Mouse (Mus musculus): Measurements from ENCODE around the gene Fbxo33.

Fbxo33 gene

DNA sequence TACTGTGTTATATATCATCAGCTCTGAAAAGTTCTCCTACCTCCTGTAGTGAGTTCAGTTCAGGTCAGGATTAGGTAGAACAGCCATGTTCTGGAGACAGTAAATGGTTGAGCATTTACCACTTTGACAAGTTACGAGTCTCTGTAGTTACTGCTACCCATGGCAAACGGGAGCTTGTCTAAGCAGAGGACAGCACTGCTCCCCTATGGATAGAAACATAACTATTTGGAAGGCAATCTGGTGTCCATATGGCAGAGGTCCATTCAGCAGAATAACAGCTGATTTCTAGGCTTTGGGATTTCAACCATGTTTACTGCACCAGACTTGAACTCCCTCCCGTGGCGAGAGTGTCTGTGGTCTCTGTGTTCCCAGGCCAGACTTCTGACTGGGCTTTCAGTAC, 23.6 kb downstream of the Fbxo33 start:
- DNase-seq: peak; percentile 29

DNA sequence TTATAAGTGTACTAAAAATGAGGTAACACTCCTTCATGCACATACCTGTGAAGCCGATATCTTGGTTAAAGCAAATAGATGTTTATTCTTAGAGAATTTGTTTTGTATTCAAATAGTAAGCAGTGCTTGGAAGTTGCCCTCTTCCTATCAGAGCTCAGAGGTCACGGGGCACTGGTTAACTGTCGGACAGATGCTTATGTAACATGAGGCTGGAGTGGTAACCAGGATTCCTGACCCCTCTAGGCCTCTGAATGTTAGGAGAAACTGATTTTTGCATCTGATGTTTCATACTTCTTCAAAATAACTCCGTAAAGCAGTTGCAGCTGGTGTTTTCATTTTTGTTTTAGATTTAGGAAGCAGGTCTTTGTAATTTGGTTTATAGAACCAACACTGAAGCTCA, 24.5 kb downstream of the Fbxo33 start:
- DNase-seq: no peak

DNA sequence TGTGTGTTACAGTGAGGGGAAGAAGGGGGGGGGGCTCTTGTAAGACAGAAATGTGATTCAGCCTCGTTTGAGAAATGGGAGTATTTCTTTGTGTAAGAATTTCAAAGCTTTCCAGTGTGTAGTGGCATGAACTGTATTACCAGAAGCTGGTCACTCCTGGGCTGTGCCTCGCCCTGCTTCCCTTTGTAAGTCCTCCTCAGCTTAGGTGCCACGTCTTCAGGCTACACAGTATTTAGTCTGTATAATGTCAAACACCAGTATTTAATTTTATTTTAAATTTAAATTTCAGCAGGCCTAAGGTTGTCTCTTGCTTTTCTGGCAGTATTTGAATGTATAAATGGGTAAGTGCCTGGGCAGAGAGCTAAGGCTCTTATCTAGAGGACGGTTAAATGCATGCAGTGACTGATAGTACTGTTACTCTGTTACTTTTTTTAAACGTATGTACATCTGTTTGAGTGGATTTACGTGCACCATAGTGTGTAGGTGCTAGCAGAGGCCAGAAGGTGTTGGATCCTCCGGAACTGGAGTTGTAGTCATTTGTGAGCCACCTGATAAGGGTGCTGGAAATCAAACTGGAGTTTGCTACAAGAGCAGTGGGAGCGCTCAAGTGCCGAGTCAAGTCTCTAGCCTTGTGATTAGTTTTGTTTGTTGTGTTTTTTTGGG, 25.1 kb downstream of the Fbxo33 start:
- no peak for DNase-seq

DNA sequence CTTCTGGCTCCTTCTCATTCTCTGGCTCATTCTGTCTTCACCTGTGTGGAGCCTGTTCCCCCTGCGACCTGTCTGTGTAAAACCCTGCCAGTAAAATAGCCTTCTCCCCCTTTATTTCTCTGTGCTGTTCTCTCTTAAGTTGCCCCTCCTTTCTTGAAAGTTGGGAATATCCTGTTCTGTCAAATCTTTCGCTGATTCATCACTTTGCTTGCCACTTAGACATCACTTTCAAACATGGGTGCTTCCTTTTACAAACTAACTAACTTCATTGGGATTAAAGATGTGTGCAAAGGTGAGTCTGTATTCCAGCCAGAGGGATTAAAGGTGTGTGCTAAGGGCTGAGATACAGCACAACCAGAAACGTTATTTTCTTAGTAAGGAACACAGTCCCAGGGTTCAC, 25.9 kb downstream of the Fbxo33 start:
- DNase-seq: no peak

DNA sequence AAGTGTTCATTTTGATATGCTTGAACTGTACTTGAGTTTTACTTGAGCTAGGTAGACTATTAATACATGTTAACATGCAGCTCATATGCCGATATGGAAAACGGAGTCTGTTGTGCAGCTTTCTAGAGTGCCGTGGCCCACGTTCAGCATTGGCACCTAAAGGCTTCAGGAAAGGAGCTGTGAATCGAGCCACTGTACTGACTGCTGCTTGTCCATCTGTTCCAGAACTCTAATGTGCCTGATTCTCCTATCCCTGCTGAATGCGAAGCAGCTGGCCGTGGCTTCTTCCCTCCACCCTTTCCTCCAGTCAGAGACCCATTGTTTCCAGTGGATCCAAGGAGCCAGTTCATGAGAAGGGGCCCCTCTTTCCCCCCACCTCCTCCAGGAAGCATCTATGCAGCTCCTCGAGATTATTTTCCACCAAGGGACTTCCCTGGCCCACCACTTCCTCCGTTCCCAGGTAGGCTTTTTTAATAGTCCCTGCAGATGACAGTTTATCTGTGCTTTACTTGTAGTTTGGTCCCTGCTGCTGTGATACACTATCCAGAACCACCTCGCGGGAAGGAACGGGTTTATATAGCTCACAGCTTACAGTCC, 31.3 kb downstream of the Fbxo33 start:
- no peak for DNase-seq

DNA sequence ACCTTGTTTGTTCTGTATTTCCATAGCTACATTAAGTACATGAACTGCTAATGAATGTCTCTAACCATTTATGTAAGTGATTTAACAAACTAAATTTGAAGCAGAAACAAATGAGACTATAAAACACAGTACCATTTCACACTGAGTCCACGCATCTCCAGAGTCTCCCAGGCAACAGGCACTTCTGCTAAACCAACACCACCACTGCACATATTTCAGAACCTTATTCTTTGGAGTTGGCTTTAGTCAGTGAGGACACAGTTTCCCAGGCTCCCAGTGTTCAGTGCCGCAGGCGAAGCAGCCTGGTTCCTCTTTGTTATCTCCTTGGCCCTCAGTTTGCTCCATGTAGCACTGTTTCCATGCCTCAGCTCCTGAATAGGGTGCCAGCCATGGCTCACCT, 41.7 kb downstream of the Fbxo33 start:
- DNase-seq: no peak

DNA sequence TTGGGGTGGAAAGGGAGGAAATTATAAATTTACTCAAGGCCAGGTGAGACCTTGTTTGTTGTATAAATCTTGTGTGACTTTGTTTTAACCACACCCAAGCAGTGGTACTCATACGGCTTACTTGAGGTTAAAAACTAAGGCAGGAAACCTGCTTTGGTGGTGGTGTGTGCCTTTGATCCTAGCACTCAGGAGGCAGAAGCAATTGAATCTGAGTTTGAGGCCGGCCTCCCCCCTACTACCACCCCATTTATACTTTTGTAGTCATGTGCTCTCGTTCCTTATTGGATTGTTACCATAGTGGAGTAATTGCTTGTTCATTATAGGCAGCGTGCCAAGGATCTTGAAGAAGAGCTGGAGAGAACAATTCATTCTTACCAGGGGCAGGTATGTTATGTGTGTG, 49.6 kb downstream of the Fbxo33 start:
- no peak for DNase-seq

DNA sequence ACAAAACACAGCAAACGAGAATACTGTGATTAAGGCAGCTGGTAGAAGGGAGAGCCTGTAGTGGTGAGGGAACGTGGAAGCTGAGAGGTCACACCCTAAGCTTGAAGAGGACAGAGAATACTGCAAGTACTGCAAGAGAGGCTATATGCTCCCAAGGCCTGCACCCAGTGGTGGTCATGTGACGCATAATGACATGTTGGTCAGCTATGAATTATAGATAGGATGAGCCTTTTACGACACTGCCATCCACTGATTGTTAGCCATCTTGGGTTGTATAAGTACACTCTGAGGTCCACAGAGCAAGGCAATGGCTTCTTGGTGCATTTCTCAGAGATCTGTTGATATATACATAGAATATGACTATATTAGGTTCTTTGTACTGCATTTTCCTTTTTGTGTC, 53.0 kb downstream of the Fbxo33 start:
- no peak for DNase-seq

DNA sequence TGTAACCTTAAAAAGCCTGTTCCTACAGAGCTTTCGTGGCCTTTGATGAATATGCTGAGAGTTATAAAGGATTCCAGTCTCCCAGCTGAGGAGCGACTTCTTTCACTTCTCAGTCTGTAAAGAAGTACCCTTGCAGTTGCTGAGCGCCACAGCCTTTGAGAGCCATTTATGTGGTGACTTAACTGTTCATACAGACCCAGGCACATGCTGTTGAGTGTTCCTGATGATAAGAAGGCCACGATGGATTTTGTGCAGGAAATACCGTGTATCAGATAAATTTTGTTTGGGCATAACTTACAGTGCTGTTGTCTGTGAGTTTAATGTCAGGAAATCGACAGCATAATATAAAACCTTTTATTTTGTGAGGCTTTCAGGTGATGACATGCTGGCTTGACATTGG, 55.0 kb downstream of the Fbxo33 start:
- DNase-seq: no peak

DNA sequence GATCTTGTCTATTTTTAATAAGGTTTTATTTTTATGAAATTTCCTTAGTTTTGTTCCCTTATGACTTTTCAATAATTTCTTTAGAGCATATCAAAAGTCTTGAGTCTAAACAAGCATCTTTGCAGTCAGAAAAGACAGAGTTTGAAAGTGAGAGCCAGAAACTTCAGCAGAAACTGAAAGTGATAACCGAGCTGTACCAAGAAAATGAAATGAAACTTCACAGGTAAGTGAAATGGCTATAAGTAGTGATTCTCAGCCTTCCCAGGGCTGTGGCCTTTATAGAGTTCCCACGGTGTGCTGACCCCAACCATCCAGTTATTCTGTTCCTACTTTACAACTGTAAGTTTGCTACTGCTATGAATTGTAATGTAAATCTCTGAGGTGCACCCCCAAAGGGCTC, 56.7 kb downstream of the Fbxo33 start:
- no peak for DNase-seq

DNA sequence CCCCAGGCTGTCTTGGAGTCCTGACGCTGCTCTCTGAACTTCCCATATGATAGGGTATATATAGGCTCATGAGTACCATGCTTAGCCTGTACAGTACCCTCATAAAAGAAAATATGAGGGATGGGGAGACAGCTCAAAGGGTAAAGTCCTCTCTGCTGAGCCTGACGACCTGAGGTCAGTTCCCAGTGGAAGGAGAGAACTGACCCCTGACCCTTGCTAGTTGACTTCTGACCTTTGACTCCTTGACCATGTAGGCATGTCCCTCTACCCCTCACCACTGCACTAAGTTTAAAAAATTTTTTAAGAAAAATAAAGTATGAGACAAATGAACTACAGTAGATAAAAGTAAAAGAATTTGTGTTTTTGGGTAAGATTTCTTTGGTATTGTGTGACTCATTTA, 58.4 kb downstream of the Fbxo33 start:
- DNase-seq: no peak
